ENCODE assay signal across 8 mouse cellular contexts in genomic region chr2:158667022-158667670, GRCm38 (mm10). TPM values are rescaled to one million over a fixed set of nuclear protein-coding genes. Genes with fewer than 3 reads are reported as not detected.
DNase-seq lines count a peak whose midpoint lies in the region; ATAC-seq and TF ChIP-seq lines count a peak whose summit lies in the region.
"Had no signal": no experiment of that assay in that cellular context is flagged by ENCODE, and none has a peak within 500 bp of the region (broad histone marks: within the 10 kb centered on the region; RNA-seq: fewer than 3 reads in every experiment).

No protein-coding gene starts in this region.

- peaks cover 20% of the 10 kb centered on the region for H3K4me1 ChIP-seq in limb, embryonic 12.5 days (replicated peaks)
- peaks cover 43% of the 10 kb centered on the region for H3K4me1 ChIP-seq in midbrain, embryonic 12.5 days
- H3K4me1 ChIP-seq in spleen, adult 2 months (ENCODE audit: control insufficient read depth, insufficient read depth, insufficient read length), result peaks cover 24% of the 10 kb centered on the region; the same call in 1 of the 2 replicates

- peak; percentile 53 for ATAC-seq in limb, embryonic 12.5 days (ENCODE audit: insufficient number of reproducible peaks, insufficient read depth, low FRiP score, low TSS enrichment, low read depth)
- ATAC-seq in midbrain, embryonic 12.5 days (ENCODE audit: low FRiP score, low read depth), result peak; percentile 84

- peak overlapping the region; percentile 56 for H3K9ac ChIP-seq in limb, embryonic 12.5 days (replicated peaks)
- peak overlapping the region; percentile 62 for H3K9ac ChIP-seq in midbrain, embryonic 12.5 days (replicated peaks)

- peak overlapping the region; percentile 55 for H3K4me3 ChIP-seq in limb, embryonic 12.5 days (replicated peaks)
- H3K4me3 ChIP-seq in midbrain, embryonic 12.5 days, result peak overlapping the region; percentile 60
- peak overlapping the region; percentile 90 for H3K4me3 ChIP-seq in spleen, adult 2 months (ENCODE audit: extremely low read depth, insufficient read depth, insufficient read length)

- H3K9me3 ChIP-seq in limb, embryonic 12.5 days, result no peaks in the 10 kb centered on the region
- H3K9me3 ChIP-seq in midbrain, embryonic 12.5 days, result no peaks in the 10 kb centered on the region

- no peak for TF ChIP-seq CTCF in spleen, adult 2 months (IDR thresholded peaks at IDR 0.05; ENCODE audit: extremely low read depth, insufficient read depth, insufficient read length, insufficient replicate concordance)

- H3K27ac ChIP-seq in limb, embryonic 12.5 days, result 0 out of 2 replicates have a peak overlapping the region, but pooled peaks have one; percentile 7
- peak overlapping the region; percentile 15 for H3K27ac ChIP-seq in midbrain, embryonic 12.5 days (replicated peaks)
- H3K27ac ChIP-seq in spleen, adult 2 months (ENCODE audit: insufficient read depth, low read length), result peak overlapping the region; percentile 91

- peak; percentile 96 for TF ChIP-seq POLR2A in spleen, adult 2 months (IDR thresholded peaks at IDR 0.05; ENCODE audit: low read depth, low read length)

- H3K36me3 ChIP-seq in limb, embryonic 12.5 days, result no peaks in the 10 kb centered on the region
- H3K36me3 ChIP-seq in midbrain, embryonic 12.5 days, result no peaks in the 10 kb centered on the region
- 0 out of 2 replicates have a peak, but pooled peaks cover 2% of the 10 kb centered on the region for H3K36me3 ChIP-seq in spleen, adult 2 months (ENCODE audit: control insufficient read depth, insufficient read depth, low read length)

- H3K27me3 ChIP-seq in limb, embryonic 12.5 days, result peaks cover 66% of the 10 kb centered on the region
- peaks cover 42% of the 10 kb centered on the region for H3K27me3 ChIP-seq in midbrain, embryonic 12.5 days
- H3K27me3 ChIP-seq in spleen, adult 2 months (ENCODE audit: control insufficient read depth, insufficient read depth, low read length), result no peaks in the 10 kb centered on the region

- DNase-seq in ZHBTc4 (ENCODE audit: low read depth, low spot score), result peak; percentile 86
- peak; percentile 75 for DNase-seq in embryo, embryonic 10 days (ENCODE audit: low spot score)
- peak; percentile 67 for DNase-seq in heart, adult 8-10 months (ENCODE audit: low spot score)
- DNase-seq in kidney, adult 18-20 months, result peak; percentile 72
- DNase-seq in spleen, adult 2 months (ENCODE audit: low read depth in 1 of 2, low spot score in 2 of 2), result peak; percentile 83 to 87

- peak overlapping the region; percentile 98 for H3K4me2 ChIP-seq in limb, embryonic 12.5 days
- H3K4me2 ChIP-seq in midbrain, embryonic 12.5 days (replicated peaks), result peak overlapping the region; percentile 99

- WGBS in limb, embryonic 12.5 days, result under 1% methylated on average over 47 of the region's 47 CpGs
- 1% methylated on average over 47 of the region's 47 CpGs for WGBS in midbrain, embryonic 12.5 days
- WGBS in spleen, adult 2 months, result under 1% methylated on average over 46 of the region's 47 CpGs

RNA-seq across cellular contexts. Expression of gene Ppp1r16b, which starts 1.9 kb away (rescaled TPM):
- total RNA-seq in heart, adult 8-10 months (2022), result 10 to 100 TPM in 2 of 4 experiments, 1 to 10 TPM in 2; 7.8 to 12.3 (median 10.1) TPM
- polyA plus RNA-seq in limb, embryonic 12.5 days (2016; fragmentation: Nextera tagmentation; extraction: Ambion mirVana), result 3.3 TPM in 2 replicates
- 3.5 and 4.2 TPM in 2 replicates for polyA plus RNA-seq in midbrain, embryonic 12.5 days (2016; fragmentation: Nextera tagmentation; extraction: Ambion mirVana)
- 17.6 and 18.6 TPM in 2 replicates for polyA plus RNA-seq in spleen, adult 2 months (2012; rRNA removed)

RNA-seq across cellular contexts. Expression of gene Actr5, which starts 42.5 kb away (rescaled TPM):
- total RNA-seq in heart, adult 8-10 months (2022), result 1 to 10 TPM; 5.0 to 6.4 (median 6.3) TPM
- 20.8 and 22.1 TPM in 2 replicates for polyA plus RNA-seq in limb, embryonic 12.5 days (2016; fragmentation: Nextera tagmentation; extraction: Ambion mirVana)
- polyA plus RNA-seq in midbrain, embryonic 12.5 days (2016; fragmentation: Nextera tagmentation; extraction: Ambion mirVana), result 21.7 and 23.7 TPM in 2 replicates
- polyA plus RNA-seq in spleen, adult 2 months (2012; rRNA removed), result 9.4 and 11.6 TPM in 2 replicates

RNA-seq across cellular contexts. Expression of gene Slc32a1, which starts 56.6 kb away (rescaled TPM):
- not detected for total RNA-seq in heart, adult 8-10 months (2022)
- not detected in 2 replicates for polyA plus RNA-seq in limb, embryonic 12.5 days (2016; fragmentation: Nextera tagmentation; extraction: Ambion mirVana)
- polyA plus RNA-seq in midbrain, embryonic 12.5 days (2016; fragmentation: Nextera tagmentation; extraction: Ambion mirVana), result 3.2 and 4.2 TPM in 2 replicates
- polyA plus RNA-seq in spleen, adult 2 months (2012; rRNA removed), result 0.02 TPM in 1 of 2 replicates, not detected in the other
- polyA plus RNA-seq: gonadal fat pad, adult 2 months had no signal

Comparison
In these comparisons a context has a peak if more than half of its experiments do, and no peak if none do; other contexts are left out.
1. Peak in every context shown above with its lines: DNase-seq, ATAC-seq, H3K4me3 ChIP-seq and H3K27ac ChIP-seq.
2. H3K27ac ChIP-seq: peak in every context shown above with its lines; median percentile 91 in spleen, adult 2 months; 15 in midbrain, embryonic 12.5 days; 7 in limb, embryonic 12.5 days.